ENCODE assay signal across 9 mouse cellular contexts in genomic region chr13:23586940-23587225, GRCm38 (mm10). TPM values are rescaled to one million over a fixed set of nuclear protein-coding genes. Genes with fewer than 3 reads are reported as not detected.
DNase-seq lines count a peak whose midpoint lies in the region; ATAC-seq and TF ChIP-seq lines count a peak whose summit lies in the region.
"Had no signal": no experiment of that assay in that cellular context is flagged by ENCODE, and none has a peak within 500 bp of the region (broad histone marks: within the 10 kb centered on the region; RNA-seq: fewer than 3 reads in every experiment).

No protein-coding gene starts in this region.

- no peaks in the 10 kb centered on the region for H3K27me3 ChIP-seq in lung, postnatal 0 days (replicated peaks; ENCODE audit: insufficient read depth, low read length)
- no peaks in the 10 kb centered on the region for H3K27me3 ChIP-seq in embryonic facial prominence, embryonic 15.5 days
- no peaks in the 10 kb centered on the region for H3K27me3 ChIP-seq in limb, embryonic 13.5 days
- no peaks in the 10 kb centered on the region for H3K27me3 ChIP-seq in stomach, embryonic 15.5 days (replicated peaks)

- peak overlapping the region; percentile 46 for H3K9ac ChIP-seq in lung, postnatal 0 days (replicated peaks; ENCODE audit: low read depth)
- H3K9ac ChIP-seq in embryonic facial prominence, embryonic 15.5 days: peak overlapping the region; percentile 42
- peak overlapping the region; percentile 62 for H3K9ac ChIP-seq in limb, embryonic 13.5 days
- H3K9ac ChIP-seq in stomach, embryonic 15.5 days: peak overlapping the region; percentile 12; the same call in 1 of the 2 replicates

- H3K36me3 ChIP-seq in lung, postnatal 0 days (ENCODE audit: insufficient read depth, low read length): no peaks in the 10 kb centered on the region
- H3K36me3 ChIP-seq in embryonic facial prominence, embryonic 15.5 days: no peaks in the 10 kb centered on the region
- H3K36me3 ChIP-seq in limb, embryonic 13.5 days: no peaks in the 10 kb centered on the region
- H3K36me3 ChIP-seq in stomach, embryonic 15.5 days: no peaks in the 10 kb centered on the region

- no peaks in the 10 kb centered on the region for H3K9me3 ChIP-seq in lung, postnatal 0 days (ENCODE audit: low read length)
- H3K9me3 ChIP-seq in embryonic facial prominence, embryonic 15.5 days (replicated peaks): no peaks in the 10 kb centered on the region
- no peaks in the 10 kb centered on the region for H3K9me3 ChIP-seq in limb, embryonic 13.5 days
- H3K9me3 ChIP-seq in stomach, embryonic 15.5 days: no peaks in the 10 kb centered on the region

- TF ChIP-seq EP300 in lung, postnatal 0 days (IDR thresholded peaks at IDR 0.05): no peak

- ATAC-seq in lung, postnatal 0 days: no peak
- ATAC-seq in embryonic facial prominence, embryonic 15.5 days (ENCODE audit: insufficient number of reproducible peaks, low FRiP score, low TSS enrichment, low read depth): no peak
- no peak for ATAC-seq in limb, embryonic 13.5 days (ENCODE audit: low FRiP score, low read depth)
- no peak for ATAC-seq in stomach, embryonic 15.5 days (ENCODE audit: insufficient read depth, low FRiP score, low read depth)
- no peak for ATAC-seq in CD4-positive, CD25-positive, alpha-beta regulatory T cell, adult 4 months

- H3K4me3 ChIP-seq in lung, postnatal 0 days (ENCODE audit: low read depth, low read length): peak overlapping the region; percentile 52; the same call in 1 of the 2 replicates
- peak overlapping the region; percentile 50 for H3K4me3 ChIP-seq in embryonic facial prominence, embryonic 15.5 days (replicated peaks)
- peak overlapping the region; percentile 38 for H3K4me3 ChIP-seq in limb, embryonic 13.5 days
- H3K4me3 ChIP-seq in stomach, embryonic 15.5 days (replicated peaks): peak overlapping the region; percentile 32

- H3K4me1 ChIP-seq in lung, postnatal 0 days (ENCODE audit: insufficient read depth, low read depth, low read length): peaks cover 10% of the 10 kb centered on the region
- H3K4me1 ChIP-seq in embryonic facial prominence, embryonic 15.5 days: peaks cover 24% of the 10 kb centered on the region
- H3K4me1 ChIP-seq in limb, embryonic 13.5 days: peaks cover 31% of the 10 kb centered on the region
- H3K4me1 ChIP-seq in stomach, embryonic 15.5 days: peaks cover 9% of the 10 kb centered on the region; the same call in 1 of the 2 replicates

- 3% methylated on average over 1 of the region's 1 CpGs for WGBS in lung, postnatal 0 days
- WGBS in embryonic facial prominence, embryonic 15.5 days: 5% methylated on average over 1 of the region's 1 CpGs
- 0% methylated on average over 1 of the region's 1 CpGs for WGBS in limb, embryonic 13.5 days
- 0% methylated on average over 1 of the region's 1 CpGs for WGBS in stomach, embryonic 15.5 days

- no peak for TF ChIP-seq CTCF in lung, postnatal 0 days (IDR thresholded peaks at IDR 0.05)

- no peak for DNase-seq in lung, postnatal 0 days (ENCODE audit: low spot score)
- no peak for DNase-seq in lung, postnatal 14 days
- no peak for DNase-seq in testis, postnatal 10 days (ENCODE audit: low spot score)
- DNase-seq in urinary bladder, adult 18-20 months (ENCODE audit: low spot score in 2 of 2): no peak
- DNase-seq: cerebellum, adult 11-12 months had no signal

- H3K27ac ChIP-seq in lung, postnatal 0 days (ENCODE audit: low read length): peak overlapping the region; percentile 92
- peak overlapping the region; percentile 91 for H3K27ac ChIP-seq in embryonic facial prominence, embryonic 15.5 days (replicated peaks)
- peak overlapping the region; percentile 94 for H3K27ac ChIP-seq in limb, embryonic 13.5 days
- peak overlapping the region; percentile 96 for H3K27ac ChIP-seq in stomach, embryonic 15.5 days

- H3K4me2 ChIP-seq in lung, postnatal 0 days (replicated peaks; ENCODE audit: low read depth, low read length): peak overlapping the region; percentile 62
- H3K4me2 ChIP-seq in embryonic facial prominence, embryonic 15.5 days (replicated peaks): peak overlapping the region; percentile 72
- peak overlapping the region; percentile 67 for H3K4me2 ChIP-seq in limb, embryonic 13.5 days (replicated peaks)
- H3K4me2 ChIP-seq in stomach, embryonic 15.5 days: peak overlapping the region; percentile 71

RNA-seq across cellular contexts. Expression of gene Hist1h4d, which starts 5.5 kb away (rescaled TPM):
- polyA plus RNA-seq in lung, postnatal 0 days (2015; fragmentation: Nextera tagmentation; extraction: Ambion mirVana): 31.4 and 36.9 TPM in 2 replicates
- 86.2 and 107 TPM in 2 replicates for polyA plus RNA-seq in embryonic facial prominence, embryonic 15.5 days (2015; fragmentation: Nextera tagmentation; extraction: Ambion mirVana)
- polyA plus RNA-seq in limb, embryonic 13.5 days (2015; fragmentation: Nextera tagmentation; extraction: Ambion mirVana): 126 and 130 TPM in 2 replicates
- polyA plus RNA-seq in stomach, embryonic 15.5 days (2015; fragmentation: Nextera tagmentation; extraction: Ambion mirVana): 117 and 130 TPM in 2 replicates
- polyA plus RNA-seq in CD4-positive, CD25-positive, alpha-beta regulatory T cell, adult 4 months (2017; shearing (Covaris generic)): 10 to 100 TPM; 20.2 to 22.9 TPM

RNA-seq across cellular contexts. Expression of gene Hist1h3d, which starts 11.3 kb away (rescaled TPM):
- 0.62 and 1.3 TPM in 2 replicates for polyA plus RNA-seq in lung, postnatal 0 days (2015; fragmentation: Nextera tagmentation; extraction: Ambion mirVana)
- 5.0 and 6.0 TPM in 2 replicates for polyA plus RNA-seq in embryonic facial prominence, embryonic 15.5 days (2015; fragmentation: Nextera tagmentation; extraction: Ambion mirVana)
- polyA plus RNA-seq in limb, embryonic 13.5 days (2015; fragmentation: Nextera tagmentation; extraction: Ambion mirVana): 7.8 and 8.4 TPM in 2 replicates
- 5.7 and 7.9 TPM in 2 replicates for polyA plus RNA-seq in stomach, embryonic 15.5 days (2015; fragmentation: Nextera tagmentation; extraction: Ambion mirVana)
- polyA plus RNA-seq in CD4-positive, CD25-positive, alpha-beta regulatory T cell, adult 4 months (2017; shearing (Covaris generic)): not detected

RNA-seq across cellular contexts. Expression of gene Hist1h2ad, which starts 12.7 kb away (rescaled TPM):
- 0.49 and 0.57 TPM in 2 replicates for polyA plus RNA-seq in lung, postnatal 0 days (2015; fragmentation: Nextera tagmentation; extraction: Ambion mirVana)
- 1.8 and 3.9 TPM in 2 replicates for polyA plus RNA-seq in embryonic facial prominence, embryonic 15.5 days (2015; fragmentation: Nextera tagmentation; extraction: Ambion mirVana)
- 1.0 and 3.0 TPM in 2 replicates for polyA plus RNA-seq in limb, embryonic 13.5 days (2015; fragmentation: Nextera tagmentation; extraction: Ambion mirVana)
- polyA plus RNA-seq in stomach, embryonic 15.5 days (2015; fragmentation: Nextera tagmentation; extraction: Ambion mirVana): 2.4 and 3.4 TPM in 2 replicates
- under 1 TPM in 1 of 2 experiments, not detected in 1; 0.96 TPM for polyA plus RNA-seq in CD4-positive, CD25-positive, alpha-beta regulatory T cell, adult 4 months (2017; shearing (Covaris generic))

RNA-seq across cellular contexts. Expression of gene Hist1h2bf, which starts 12.9 kb away (rescaled TPM):
- 0.48 and 0.87 TPM in 2 replicates for polyA plus RNA-seq in lung, postnatal 0 days (2015; fragmentation: Nextera tagmentation; extraction: Ambion mirVana)
- 2.8 and 3.7 TPM in 2 replicates for polyA plus RNA-seq in embryonic facial prominence, embryonic 15.5 days (2015; fragmentation: Nextera tagmentation; extraction: Ambion mirVana)
- 9.1 and 16.5 TPM in 2 replicates for polyA plus RNA-seq in limb, embryonic 13.5 days (2015; fragmentation: Nextera tagmentation; extraction: Ambion mirVana)
- 3.5 and 3.8 TPM in 2 replicates for polyA plus RNA-seq in stomach, embryonic 15.5 days (2015; fragmentation: Nextera tagmentation; extraction: Ambion mirVana)
- not detected for polyA plus RNA-seq in CD4-positive, CD25-positive, alpha-beta regulatory T cell, adult 4 months (2017; shearing (Covaris generic))

RNA-seq across cellular contexts. Expression of gene Hist1h2bg, which starts 15.7 kb away (rescaled TPM):
- polyA plus RNA-seq in lung, postnatal 0 days (2015; fragmentation: Nextera tagmentation; extraction: Ambion mirVana): 1.3 and 1.9 TPM in 2 replicates
- polyA plus RNA-seq in embryonic facial prominence, embryonic 15.5 days (2015; fragmentation: Nextera tagmentation; extraction: Ambion mirVana): 6.5 and 8.3 TPM in 2 replicates
- polyA plus RNA-seq in limb, embryonic 13.5 days (2015; fragmentation: Nextera tagmentation; extraction: Ambion mirVana): 11.2 and 14.4 TPM in 2 replicates
- polyA plus RNA-seq in stomach, embryonic 15.5 days (2015; fragmentation: Nextera tagmentation; extraction: Ambion mirVana): 11.7 and 17.0 TPM in 2 replicates
- 1 to 10 TPM; 8.0 to 8.6 TPM for polyA plus RNA-seq in CD4-positive, CD25-positive, alpha-beta regulatory T cell, adult 4 months (2017; shearing (Covaris generic))

Comparison
In these comparisons a context has a peak if more than half of its experiments do, and no peak if none do; other contexts are left out.
1. H3K9ac ChIP-seq: peak in every context shown above with its lines; median percentile 62 in limb, embryonic 13.5 days; 46 in lung, postnatal 0 days; 42 in embryonic facial prominence, embryonic 15.5 days; 12 in stomach, embryonic 15.5 days.